Mouse (Mus musculus) stomach, embryonic 14.5 days (tissue): ENCODE measurements around the gene Cdip1. TPM values are rescaled to one million over a fixed set of nuclear protein-coding genes. Genes with fewer than 3 reads are reported as not detected.

ENCODE experiments used
- ATAC-seq: fragments of 200-750 bp; cut with Nextera tagmentation; 2 replicates; pipeline ENCODE4 v1.8.0; 2017; ENCODE audit warnings: low read depth, moderate TSS enrichment; ENCODE audit not compliant: insufficient number of reproducible peaks, insufficient read depth, low FRiP score
- H3K27ac ChIP-seq: fragments of 300-500 bp; sonication (generic); 2 replicates; pipeline ENCODE4 v1.5.1; 2014; ENCODE audit warnings: mild to moderate bottlenecking, low read length, moderate library complexity, mixed read lengths
- H3K27me3 ChIP-seq: fragments of 300-500 bp; sonication (generic); 2 replicates; pipeline ENCODE4 v1.6.1; 2014; ENCODE audit warnings: low read length, control low read depth, mixed read lengths; ENCODE audit not compliant: control insufficient read depth, insufficient read depth
- H3K36me3 ChIP-seq: fragments of 300-500 bp; sonication (generic); 2 replicates; pipeline ENCODE4 v1.6.1; 2014; ENCODE audit warnings: mild to moderate bottlenecking, control low read depth, low read length, moderate library complexity, mixed read lengths; ENCODE audit not compliant: control insufficient read depth, insufficient read depth
- H3K4me1 ChIP-seq: fragments of 300-500 bp; sonication (generic); 2 replicates; pipeline ENCODE4 v1.6.1; 2014; ENCODE audit warnings: low read length, control low read depth, mixed read lengths; ENCODE audit not compliant: control insufficient read depth, insufficient read depth
- H3K4me2 ChIP-seq: fragments of 300-500 bp; sonication (generic); replicated peaks from 2 replicates; pipeline ENCODE4 v1.6.1; 2014; ENCODE audit warnings: low read depth, low read length, control low read depth
- H3K4me3 ChIP-seq: fragments of 300-500 bp; sonication (generic); 2 replicates; pipeline ENCODE4 v1.5.1; 2014; ENCODE audit warnings: low read depth, low read length, control low read depth
- H3K9ac ChIP-seq: fragments of 300-500 bp; sonication (generic); replicated peaks from 2 replicates; pipeline ENCODE4 v1.6.1; 2014; ENCODE audit warnings: low read depth, mild to moderate bottlenecking, control low read depth, low read length, moderate library complexity, mixed read lengths
- H3K9me3 ChIP-seq: fragments of 300-500 bp; sonication (generic); 2 replicates; pipeline ENCODE4 v1.6.1; 2016; ENCODE audit warnings: low read depth, low read length, control low read depth; ENCODE audit not compliant: control insufficient read depth
- WGBS: fragments of 180-500 bp; shearing (Covaris S2); extraction: QIAGEN DNeasy Blood & Tissue Kit; methylation state at CpG from one replicate; pipeline ENCODE4 v1.1.7; 2014; 5-methylcytosine and 5-hydroxymethylcytosine counted together
- polyA plus RNA-seq: library from polyadenylated mRNA; unstranded; fragments of >200 nt; fragmentation: Nextera tagmentation; extraction: Ambion mirVana; gene quantifications from 2 replicates; pipeline ENCODE4 v1.2.1, GENCODE M21; 2014

The Cdip1 gene
- polyA plus RNA-seq, 1 experiment from 2014 or later: 87.0 TPM

DNA sequence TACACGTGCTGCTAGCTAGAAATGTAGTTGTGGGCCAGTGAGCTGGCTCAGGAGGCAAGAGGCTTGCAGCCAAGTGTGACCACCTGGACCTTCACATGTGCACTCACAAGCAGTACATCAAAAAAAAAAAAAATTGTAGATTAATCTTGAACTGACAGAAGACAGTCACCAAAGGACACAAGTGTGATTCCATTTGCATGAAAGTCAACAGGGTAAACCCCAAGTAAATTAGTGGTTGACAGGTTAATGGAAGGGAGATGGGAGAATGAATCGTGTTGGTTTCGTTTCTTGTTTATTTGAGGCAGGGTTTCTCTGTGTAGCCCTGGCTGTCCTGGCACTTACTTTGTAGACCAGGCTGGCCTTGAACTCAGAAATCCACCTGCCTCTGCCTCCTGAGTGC lies 72.2 kb downstream of the Cdip1 start:
- Histone ChIP-seq H3K4me3 (peak overlapping the region; percentile 63; the same call in 1 of the 2 replicates), H3K9ac (peak overlapping the region; percentile 65; the same call in 1 of the 2 replicates), H3K27ac (no peak overlapping the region)

DNA sequence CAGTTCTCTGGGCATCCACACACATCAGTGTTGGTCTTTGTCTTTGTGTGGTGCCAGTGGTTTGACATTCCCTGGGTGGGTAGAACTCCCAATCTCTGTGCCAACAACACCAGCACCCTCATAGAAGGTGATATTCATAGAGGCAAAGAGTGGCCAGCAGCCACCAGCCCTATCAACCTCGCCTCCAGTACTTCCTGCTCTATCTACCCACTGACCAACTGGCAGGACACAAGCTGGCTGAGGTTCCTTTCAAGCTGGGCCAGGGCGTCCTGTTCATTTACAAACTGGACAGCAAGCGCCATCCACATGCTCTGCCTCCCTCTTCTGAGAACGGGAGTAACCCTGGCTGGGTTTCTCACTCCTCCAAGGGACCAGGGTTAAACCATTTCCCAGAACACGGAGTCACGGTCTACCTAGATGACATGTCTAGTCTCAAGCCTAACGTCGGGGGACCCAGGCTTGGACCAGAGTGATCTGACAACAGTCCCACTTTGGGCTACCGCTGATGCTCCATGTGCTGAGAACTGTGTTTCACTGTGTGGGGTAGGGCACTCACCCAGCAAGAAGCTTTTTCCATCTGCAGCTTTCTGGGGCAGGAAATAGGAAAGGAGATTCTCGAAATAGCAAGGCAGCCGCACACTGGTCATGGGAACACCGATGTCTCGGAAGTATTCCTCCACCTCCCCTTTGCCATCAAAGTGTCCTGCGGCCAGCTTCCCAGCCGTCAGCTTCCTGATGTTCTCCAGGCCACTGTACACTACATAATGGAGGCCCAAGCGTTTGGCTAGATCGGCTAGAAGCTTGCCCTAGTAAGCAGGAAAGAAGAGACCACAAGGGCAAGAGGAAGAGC lies 76.0 kb downstream of the Cdip1 start:
- Histone ChIP-seq H3K4me1 (no peaks in the 10 kb centered on the region), H3K27ac (no peak overlapping the region), H3K27me3 (no peaks in the 10 kb centered on the region), H3K36me3 (peaks cover 34% of the 10 kb centered on the region), H3K4me2 (no peak overlapping the region), H3K9me3 (no peaks in the 10 kb centered on the region), H3K4me3 (no peak overlapping the region), H3K9ac (no peak overlapping the region)
- no peak for ATAC-seq
- WGBS: 84% methylated on average over 17 of the region's 17 CpGs

More for the DNA sequence above, 72.2 kb downstream of the Cdip1 start:
- Histone ChIP-seq H3K9me3 (no peaks in the 10 kb centered on the region), H3K4me2 (peak overlapping the region; percentile 56), H3K27me3 (no peaks in the 10 kb centered on the region), H3K4me1 (no peaks in the 10 kb centered on the region), H3K36me3 (peaks cover 24% of the 10 kb centered on the region)
- ATAC-seq: no peak
- 51% methylated on average over 3 of the region's 3 CpGs for WGBS

DNA sequence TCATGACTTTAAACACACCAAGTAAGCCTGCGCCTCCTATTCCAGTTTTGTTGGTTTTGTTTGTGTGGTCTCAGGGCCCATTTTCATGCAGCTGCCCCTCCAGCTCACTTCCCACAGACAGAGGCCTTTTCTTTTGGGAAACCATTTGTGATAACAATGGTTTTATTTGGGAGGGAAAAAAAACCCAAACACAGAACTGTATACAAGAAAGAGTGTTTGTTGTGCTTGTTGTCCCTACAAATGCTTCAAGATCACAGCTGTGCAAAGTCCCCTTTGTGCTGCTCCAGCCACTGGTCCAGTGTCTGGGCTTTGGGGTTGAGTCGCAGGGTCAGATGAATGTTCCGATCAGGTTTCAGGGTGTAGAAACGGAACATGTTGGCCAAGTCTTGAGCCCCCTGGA lies 78.9 kb downstream of the Cdip1 start:
- H3K27ac ChIP-seq: no peak overlapping the region
- no peak overlapping the region for H3K9ac ChIP-seq
- H3K9me3 ChIP-seq: no peaks in the 10 kb centered on the region
- no peak for ATAC-seq
- H3K36me3 ChIP-seq: peaks cover 54% of the 10 kb centered on the region
- WGBS: 88% methylated on average over 4 of the region's 4 CpGs
- H3K4me2 ChIP-seq: no peak overlapping the region
- H3K4me1 ChIP-seq: no peaks in the 10 kb centered on the region
- H3K4me3 ChIP-seq: no peak overlapping the region
- no peaks in the 10 kb centered on the region for H3K27me3 ChIP-seq

DNA sequence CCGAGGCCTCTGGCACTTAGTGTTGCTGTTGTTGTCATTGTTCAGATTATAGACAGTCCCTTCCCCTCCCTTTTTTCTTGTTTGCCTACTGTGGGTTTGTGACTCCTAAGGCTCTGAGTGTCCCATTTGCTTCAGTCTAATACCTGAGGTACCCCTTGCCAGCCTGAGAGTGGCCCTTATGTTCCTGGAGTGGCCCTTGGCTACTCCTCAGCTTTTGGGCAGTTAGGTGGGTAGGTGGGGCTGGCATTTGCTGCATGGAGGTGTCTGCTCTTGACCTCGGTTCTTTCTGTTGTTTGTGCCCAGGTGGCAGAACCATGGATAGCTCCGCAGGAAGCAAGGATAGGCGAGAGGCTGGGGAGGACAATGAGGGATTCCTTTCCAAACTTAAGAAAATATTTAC lies 84.6 kb downstream of the Cdip1 start:
- Histone ChIP-seq H3K4me2 (no peak overlapping the region), H3K4me3 (no peak overlapping the region), H3K27me3 (no peaks in the 10 kb centered on the region), H3K36me3 (peaks cover 72% of the 10 kb centered on the region), H3K9ac (no peak overlapping the region), H3K27ac (no peak overlapping the region), H3K4me1 (no peaks in the 10 kb centered on the region), H3K9me3 (no peaks in the 10 kb centered on the region)
- WGBS: 51% methylated on average over 4 of the region's 4 CpGs
- no peak for ATAC-seq

DNA sequence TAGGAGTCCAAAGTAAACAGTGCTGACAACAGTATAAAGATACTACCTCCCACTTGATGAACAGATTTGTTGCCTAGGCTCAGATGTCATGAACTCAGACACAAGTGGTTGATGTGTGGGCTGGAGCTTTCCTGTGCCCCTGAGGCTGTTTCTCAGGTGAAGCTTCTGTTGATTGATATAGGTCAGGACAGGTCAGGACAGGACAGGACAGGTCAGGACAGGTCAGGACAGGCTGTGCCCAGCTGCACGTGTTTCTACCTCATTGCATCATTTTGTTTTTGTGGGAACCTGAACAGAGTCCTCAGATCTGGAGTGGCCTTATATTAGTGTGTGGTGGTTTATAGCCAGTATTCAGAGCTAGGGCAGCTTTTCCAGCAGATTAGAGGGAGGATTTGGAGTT lies 87.4 kb downstream of the Cdip1 start:
- Histone ChIP-seq H3K9me3 (no peaks in the 10 kb centered on the region), H3K4me1 (no peaks in the 10 kb centered on the region), H3K27ac (no peak overlapping the region), H3K9ac (no peak overlapping the region), H3K4me2 (no peak overlapping the region), H3K27me3 (no peaks in the 10 kb centered on the region), H3K4me3 (no peak overlapping the region), H3K36me3 (peaks cover 84% of the 10 kb centered on the region)
- 33% methylated on average over 1 of the region's 1 CpGs for WGBS
- ATAC-seq: no peak

DNA sequence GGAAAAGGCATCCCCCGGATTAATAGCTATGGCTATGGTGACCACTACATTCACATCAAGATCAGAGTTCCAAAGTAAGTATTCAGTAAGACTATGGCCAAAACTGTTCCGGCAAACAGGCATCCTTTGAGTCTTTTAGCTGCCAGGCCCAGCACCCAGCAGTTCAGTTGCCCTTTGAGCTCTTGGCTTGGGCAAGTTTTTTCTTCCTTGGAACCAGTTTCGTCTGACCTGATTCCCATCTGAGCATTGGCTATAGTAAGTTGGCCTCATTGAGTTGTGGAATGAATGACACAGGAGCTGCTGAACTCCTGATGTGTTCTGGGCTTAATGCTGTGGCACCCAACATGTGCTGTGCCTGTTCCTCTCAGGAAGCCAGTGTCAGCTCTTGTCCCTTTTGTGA lies 88.9 kb downstream of the Cdip1 start:
- H3K36me3 ChIP-seq: peaks cover 75% of the 10 kb centered on the region
- H3K4me1 ChIP-seq: no peaks in the 10 kb centered on the region
- no peak overlapping the region for H3K27ac ChIP-seq
- no peak overlapping the region for H3K4me2 ChIP-seq
- H3K4me3 ChIP-seq: no peak overlapping the region
- WGBS: 93% methylated on average over 3 of the region's 3 CpGs
- no peak for ATAC-seq
- H3K9me3 ChIP-seq: no peaks in the 10 kb centered on the region
- no peak overlapping the region for H3K9ac ChIP-seq
- H3K27me3 ChIP-seq: no peaks in the 10 kb centered on the region

Other genes with a start within 250 kb of the Cdip1 start
- gene Srl, start 248.5 kb downstream of the Cdip1 start, polyA plus RNA-seq: 10.5 and 13.8 TPM in 2 replicates
- gene Tfap4, start 230.4 kb downstream of the Cdip1 start, polyA plus RNA-seq: 24.9 and 25.7 TPM in 2 replicates
- 31.0 and 34.7 TPM in 2 replicates for gene Glis2, start 195.6 kb downstream of the Cdip1 start, polyA plus RNA-seq
- gene Pam16, start 165.3 kb downstream of the Cdip1 start, polyA plus RNA-seq: 84.7 and 85.5 TPM in 2 replicates
- gene Vasn, start 150.4 kb downstream of the Cdip1 start, polyA plus RNA-seq: 17.5 and 20.4 TPM in 2 replicates
- 57.8 and 61.6 TPM in 2 replicates for gene Dnaja3, start 150.3 kb downstream of the Cdip1 start, polyA plus RNA-seq
- 15.0 and 16.6 TPM in 2 replicates for gene Coro7, start 110.5 kb downstream of the Cdip1 start, polyA plus RNA-seq
- gene Nmral1, start 70.9 kb downstream of the Cdip1 start, polyA plus RNA-seq: 69.7 and 70.6 TPM in 2 replicates
- gene Hmox2, start 63.9 kb downstream of the Cdip1 start, polyA plus RNA-seq: 96.9 and 105 TPM in 2 replicates
- 1.3 and 1.5 TPM in 2 replicates for gene 4930562C15Rik, start 45.1 kb upstream of the Cdip1 start, polyA plus RNA-seq
- gene Ubald1, start 90.0 kb upstream of the Cdip1 start, polyA plus RNA-seq: 41.4 and 46.1 TPM in 2 replicates
- 85.4 and 91.4 TPM in 2 replicates for gene Mgrn1, start 96.0 kb upstream of the Cdip1 start, polyA plus RNA-seq
- 158 and 161 TPM in 2 replicates for gene Nudt16l1, start 148.5 kb upstream of the Cdip1 start, polyA plus RNA-seq
- 50.3 and 54.1 TPM in 2 replicates for gene Anks3, start 173.9 kb upstream of the Cdip1 start, polyA plus RNA-seq
- 0.35 TPM in 1 of 2 replicates, not detected in the other for gene Sept12, start 207.6 kb upstream of the Cdip1 start, polyA plus RNA-seq
- 38.4 and 38.6 TPM in 2 replicates for gene Smim22, start 217.0 kb upstream of the Cdip1 start, polyA plus RNA-seq
- 52.3 and 61.9 TPM in 2 replicates for gene Rogdi, start 223.3 kb upstream of the Cdip1 start, polyA plus RNA-seq